Mouse (Mus musculus) thymus, postnatal 0 days (tissue): ENCODE results near the gene Nts. TPM values are rescaled to one million over a fixed set of nuclear protein-coding genes. Genes with fewer than 3 reads are reported as not detected.
A peak's percentile ranks its signal among the peaks of the same experiment; 100 is the strongest.
"Not testable (repeated sequence)": the region's sequence is repeated elsewhere in the genome, so short reads cannot be mapped to it uniquely, and the experiment has no call there.

Source experiments
- DNase-seq: peaks from one replicate; pipeline ENCODE4 v3.0.0-alpha.2; 2015; ENCODE audit warnings: low spot score
- polyA plus RNA-seq: library from polyadenylated mRNA; unstranded; fragments of >200 nt; fragmentation: Nextera tagmentation; extraction: Ambion mirVana; gene quantifications from 2 replicates; pipeline ENCODE4 v1.2.1, GENCODE M21; 2015

The Nts gene
- polyA plus RNA-seq = 5.4 and 5.6 TPM in 2 replicates

DNA sequence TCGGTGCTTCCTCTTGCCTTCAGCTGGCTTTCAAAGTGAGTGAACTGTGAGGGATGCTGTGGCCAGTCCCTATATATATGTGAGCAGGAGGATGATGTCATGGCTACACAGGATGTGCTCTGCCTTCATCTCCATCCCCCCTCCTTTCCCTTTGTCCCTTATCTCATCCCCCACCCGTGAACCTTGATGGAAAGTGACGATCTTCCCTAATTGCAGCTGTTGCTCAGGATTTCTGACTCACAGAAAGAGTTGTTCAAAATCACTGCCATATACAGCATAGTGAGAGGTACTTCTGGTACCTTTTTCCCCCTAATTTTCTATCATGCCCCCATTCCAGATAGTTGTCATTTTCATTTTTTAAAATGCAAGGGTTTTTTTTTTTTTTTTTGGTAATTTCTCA lies at the start of gene Nts:
Gene Nts, minus strand, starts transcription at position 101 of the 400 bp plus-strand sequence.
- DNase-seq = no peak

DNA sequence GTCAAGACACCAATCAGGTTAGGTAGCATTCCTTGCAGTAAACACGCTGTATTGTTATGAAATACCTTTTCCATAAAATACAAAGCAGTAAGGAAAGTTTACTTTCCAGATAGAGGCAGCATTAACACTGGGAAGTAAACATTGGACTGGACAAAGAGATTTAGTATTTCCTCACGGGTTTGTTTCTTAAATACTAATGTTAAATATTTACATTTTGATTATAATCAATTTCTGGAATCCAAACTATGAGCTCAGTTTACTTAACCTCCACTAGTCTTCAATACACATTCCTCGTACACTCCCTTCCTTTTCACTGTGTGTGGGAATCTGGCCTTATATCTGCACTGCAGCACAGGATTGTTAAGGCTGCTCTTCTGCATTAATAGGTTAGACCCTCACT lies 37.6 kb upstream of the Nts start:
- no peak for DNase-seq

DNA sequence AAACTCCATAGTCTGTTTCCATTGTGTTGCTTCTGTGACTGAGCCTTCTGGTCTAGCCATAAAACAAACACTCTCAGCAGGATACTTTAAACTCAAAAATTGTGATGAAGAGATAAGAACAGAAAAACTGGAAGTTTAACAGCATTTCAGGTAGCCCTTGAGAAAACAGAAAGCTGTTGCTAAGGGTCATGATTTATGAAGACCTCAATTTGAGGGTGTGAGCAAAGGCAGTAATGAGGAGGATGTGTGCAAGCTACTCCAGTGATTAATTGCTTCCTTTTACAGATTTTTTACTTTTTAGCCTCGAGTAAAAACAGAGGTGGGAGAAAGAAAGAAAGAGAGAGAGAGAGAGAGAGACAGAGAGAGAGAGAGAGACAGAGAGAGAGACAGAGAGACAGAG lies 23.9 kb upstream of the Nts start:
- no peak for DNase-seq

DNA sequence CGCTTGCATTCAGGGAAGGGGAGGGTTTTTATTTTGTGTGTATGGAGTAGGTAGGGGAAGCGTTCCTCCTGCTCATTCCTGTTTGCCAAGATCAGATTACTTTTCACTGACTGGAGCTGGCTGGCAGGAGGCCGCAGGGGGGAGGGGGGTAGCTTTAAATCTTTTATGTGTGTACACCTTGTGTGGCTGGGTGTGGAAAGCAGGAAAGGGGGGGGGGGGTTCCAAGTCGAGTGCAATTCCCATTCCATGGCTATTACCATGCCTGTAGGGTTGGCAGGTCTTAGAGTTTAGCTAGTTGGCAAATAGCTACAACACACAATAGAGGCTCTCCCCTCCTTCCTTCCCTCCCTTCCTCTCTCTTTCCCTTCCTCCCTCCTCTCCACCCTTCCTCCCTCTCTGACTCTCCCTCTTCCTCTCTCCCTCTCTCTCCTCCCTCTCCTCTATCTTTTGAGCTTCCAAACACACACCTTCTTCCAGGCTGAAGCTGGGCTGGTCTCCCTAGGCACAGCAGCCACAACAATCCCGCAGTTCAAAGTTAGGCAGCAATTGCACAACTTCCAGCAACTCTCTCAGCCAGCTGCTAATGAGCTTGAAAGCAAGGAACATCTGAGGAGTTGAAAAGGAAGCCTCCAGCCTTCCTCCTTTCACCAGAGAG lies 21.6 kb upstream of the Nts start, which contains the start of gene Rassf9:
Gene Rassf9, plus strand, starts transcription at position 416 of the 655 bp plus-strand sequence.
- DNase-seq = no peak

DNA sequence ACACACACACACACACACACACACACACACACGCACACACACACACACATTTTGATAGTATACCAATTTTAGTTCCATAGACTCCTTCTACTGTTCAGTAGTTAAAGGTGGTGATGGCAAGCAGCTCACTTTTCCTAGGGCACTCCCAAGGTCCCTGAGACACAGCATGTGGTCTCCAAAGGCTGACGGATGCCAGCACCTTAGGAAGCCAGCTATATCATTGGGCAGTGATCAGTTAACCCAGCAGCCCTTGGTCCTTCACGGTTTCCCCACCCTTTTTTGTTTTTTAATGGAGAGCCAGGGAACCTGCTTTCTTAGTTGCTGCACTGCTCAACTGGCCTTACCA lies 21.1 kb upstream of the Nts start:
- no peak for DNase-seq

DNA sequence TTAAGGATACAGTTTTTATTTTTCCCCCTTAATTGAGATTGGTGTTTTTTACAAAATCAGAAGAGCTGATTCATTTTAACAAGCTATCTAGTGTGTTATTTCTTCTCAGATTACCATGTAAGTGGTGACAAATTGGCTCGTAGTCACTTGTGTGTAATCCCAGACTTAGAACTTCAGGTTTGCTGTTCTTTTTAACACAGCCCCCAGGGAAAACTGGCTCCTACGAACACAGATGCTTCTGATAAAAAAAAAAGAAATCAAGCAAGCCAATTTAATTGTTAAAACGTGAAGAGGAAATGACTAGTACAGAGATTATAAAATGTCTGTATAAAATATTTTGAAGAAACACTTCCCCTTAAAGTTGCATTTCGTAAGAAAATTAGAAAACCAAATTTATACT lies 17.1 kb upstream of the Nts start:
- no peak for DNase-seq

DNA sequence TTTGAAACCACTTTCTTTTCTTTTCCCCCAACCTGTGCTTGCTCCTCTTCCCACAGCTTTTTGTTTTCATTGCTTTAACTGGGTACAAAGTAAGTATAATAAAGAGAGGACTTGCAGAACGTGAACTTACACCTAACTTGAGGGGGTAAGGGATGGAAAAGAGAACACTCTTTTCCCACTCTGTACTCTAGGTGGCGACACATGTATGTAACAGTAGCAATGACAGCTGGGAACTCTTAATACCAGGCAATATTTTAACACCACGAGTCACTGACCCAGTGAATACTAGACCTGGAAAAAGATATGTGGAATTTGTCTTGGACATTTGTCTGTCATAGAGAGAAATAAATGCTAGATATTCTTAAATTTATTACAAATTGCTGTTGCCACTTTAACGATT lies 8.5 kb upstream of the Nts start:
- no peak for DNase-seq

DNA sequence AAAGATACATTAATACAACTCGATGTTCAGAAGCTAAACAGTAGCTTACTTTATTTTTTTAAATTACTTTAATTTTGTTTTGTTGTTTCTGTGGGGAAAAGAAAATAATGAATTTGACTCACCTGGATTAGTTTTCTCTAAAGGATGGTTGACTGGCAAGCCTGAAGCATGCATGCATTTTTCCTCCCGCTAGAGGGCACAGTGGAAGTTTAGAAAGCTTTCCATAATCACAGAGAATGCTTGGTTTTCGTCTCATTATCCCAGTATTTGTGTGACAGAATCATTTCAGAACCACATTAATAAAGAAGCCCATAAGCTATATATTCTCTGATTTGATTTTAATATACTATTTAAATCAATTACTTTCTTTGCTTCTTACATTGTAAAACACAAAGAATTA lies 1.5 kb upstream of the Nts start:
- no peak for DNase-seq

DNA sequence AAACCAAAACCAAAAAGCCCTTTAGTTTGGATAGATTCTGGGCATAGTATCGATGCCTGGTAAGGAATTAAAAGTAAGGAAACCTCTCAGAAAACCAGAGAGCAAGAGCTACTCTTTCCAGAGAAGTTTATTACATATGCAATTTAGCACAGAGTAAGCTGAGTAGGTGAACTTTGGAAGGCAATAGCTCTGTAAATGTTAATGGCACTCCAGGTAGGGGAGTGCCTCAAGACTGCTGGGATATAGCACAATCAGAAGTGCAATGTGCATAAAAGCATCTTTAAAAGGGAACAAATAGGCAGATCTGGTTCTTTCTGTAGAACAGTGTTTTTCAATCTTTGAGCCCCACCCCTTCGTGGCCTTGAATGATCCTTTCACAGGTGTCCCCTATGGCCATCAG lies 20.9 kb downstream of the Nts start:
- no peak for DNase-seq

DNA sequence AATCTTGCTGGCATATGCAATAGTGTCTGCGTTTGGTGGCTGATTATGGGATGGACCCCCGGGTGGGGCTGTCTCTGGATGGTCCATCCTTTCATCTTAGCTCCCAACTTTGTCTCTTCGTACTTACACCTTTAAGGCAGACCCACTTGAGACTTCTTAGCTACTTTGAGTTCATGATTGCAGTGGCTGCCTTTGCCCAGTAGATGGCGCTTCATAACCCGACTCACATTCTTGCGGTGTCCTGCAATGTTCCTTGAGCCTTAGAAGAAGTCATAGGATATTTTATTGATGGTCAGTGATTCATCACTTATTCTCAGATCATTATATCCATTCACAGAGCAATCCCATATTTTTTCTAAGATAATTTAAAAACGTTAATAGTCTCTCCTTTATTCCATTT lies 38.5 kb downstream of the Nts start:
- peak; percentile 28 for DNase-seq

DNA sequence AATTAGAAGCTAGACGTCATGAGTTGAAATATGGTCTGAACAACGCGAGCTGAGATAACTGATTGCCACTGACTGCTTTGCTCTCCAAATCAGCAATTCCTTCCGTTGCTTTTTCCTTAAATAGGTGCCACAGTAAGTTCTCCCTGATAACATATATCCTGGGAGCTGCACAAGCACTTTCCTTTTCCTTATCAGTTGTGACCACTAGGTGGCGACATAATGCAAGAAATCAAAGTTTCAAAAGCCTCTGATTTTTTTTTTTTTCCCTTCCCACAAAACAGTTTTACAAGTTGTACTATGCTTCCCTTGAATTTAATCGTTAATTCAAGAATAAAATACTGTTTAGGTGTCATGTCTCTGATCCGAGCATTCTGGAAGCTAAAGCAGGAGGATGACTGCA lies 40.8 kb downstream of the Nts start:
- peak; percentile 28 for DNase-seq

DNA sequence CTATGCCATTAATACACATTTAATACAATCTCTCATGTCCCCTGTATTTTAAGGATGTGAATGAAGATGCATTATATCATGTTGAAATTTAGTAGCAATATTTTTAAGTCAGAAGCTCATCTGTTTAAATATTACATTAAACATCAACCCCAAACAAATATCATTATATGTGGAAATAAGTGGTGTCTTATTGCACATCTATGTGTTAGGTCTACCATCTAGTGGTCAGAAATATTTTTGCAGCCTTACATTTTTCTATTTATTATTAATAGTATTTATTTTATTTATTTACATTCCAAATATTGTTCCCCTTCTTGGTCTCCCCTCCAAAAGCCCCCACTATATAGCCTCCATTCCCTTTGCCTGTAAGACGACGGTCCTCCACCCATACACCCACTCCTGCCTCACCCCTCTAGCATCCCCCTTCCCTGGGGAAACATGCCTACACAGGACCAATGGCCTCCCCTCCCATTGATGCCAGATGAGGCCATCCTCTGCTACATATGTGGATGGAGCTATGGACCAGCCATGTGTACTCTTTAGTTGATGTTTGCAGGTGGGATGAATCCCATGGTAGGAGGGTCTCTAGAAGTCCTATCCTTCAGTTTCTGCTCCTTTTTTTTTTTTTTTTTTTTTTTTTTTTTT lies 45.3 kb downstream of the Nts start:
- no peak for DNase-seq

DNA sequence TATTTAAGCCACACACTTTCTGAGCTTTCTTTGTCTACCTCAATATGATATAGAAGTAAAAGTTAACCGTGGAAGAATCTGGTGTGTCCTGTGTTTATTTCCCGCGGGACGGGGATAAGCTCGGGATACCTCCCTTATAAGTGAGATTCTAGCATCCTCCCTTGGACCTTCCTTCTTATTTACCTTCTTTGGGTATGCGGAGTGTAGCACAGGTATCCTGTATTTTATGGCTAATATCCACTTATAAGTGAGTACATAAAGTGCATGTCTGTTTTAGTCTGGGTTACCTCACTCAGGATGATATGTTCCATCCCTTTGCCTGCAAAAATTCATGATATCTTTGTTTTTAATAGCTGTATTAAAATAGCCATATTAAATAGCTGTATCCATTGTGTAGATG lies 54.8 kb downstream of the Nts start:
- DNase-seq = not testable (repeated sequence)

DNA sequence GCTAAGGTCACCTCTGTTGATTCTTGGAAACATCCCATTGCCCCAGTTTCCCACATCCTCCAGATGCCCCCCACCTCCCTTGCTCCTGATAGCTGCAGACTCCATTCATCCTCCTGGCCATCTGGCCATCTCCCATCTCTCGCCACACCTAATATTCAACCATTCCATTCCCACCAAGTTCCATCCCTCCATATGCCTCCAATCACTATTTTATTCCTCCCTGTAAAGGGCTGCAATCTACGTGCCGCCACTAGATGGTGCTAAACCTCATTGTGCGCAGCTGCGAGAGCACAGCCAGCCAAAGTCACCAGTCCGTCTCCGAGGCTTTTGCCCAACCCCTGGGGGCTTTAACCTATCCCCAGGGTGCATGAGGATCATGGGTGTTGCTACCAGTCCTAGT lies 55.2 kb downstream of the Nts start:
- peak; percentile 4 for DNase-seq

Other genes starting within 250 kb of the Nts start
- gene Rassf9, start 21.7 kb upstream of the Nts start, polyA plus RNA-seq = 2.3 and 2.4 TPM in 2 replicates